Comparison of ENCODE assay signal across 17 mouse cellular contexts in the genomic region with DNA sequence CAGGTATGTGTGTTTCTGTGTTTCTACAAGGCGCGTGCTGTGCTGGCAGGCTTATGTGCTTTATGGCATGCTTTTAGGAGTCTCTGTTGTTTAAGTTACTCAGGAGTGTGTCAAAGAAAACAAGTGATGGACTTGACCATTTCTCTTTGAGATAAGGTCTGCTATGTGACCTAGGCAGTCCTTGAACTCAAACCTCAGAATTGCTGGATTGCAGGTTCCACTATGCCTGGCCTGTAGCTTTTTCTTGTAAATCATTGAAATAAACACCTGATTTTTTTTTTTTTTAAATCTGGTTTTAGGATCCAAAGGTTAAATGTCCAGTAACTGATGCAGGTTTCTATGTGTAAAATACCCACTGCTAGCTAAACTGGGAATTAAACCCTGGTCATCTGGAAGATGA. TPM values are rescaled to one million over a fixed set of nuclear protein-coding genes. Genes with fewer than 3 reads are reported as not detected.
"Had no signal": no experiment of that assay in that cellular context is flagged by ENCODE, and none has a peak within 500 bp of the region (broad histone marks: within the 10 kb centered on the region; RNA-seq: fewer than 3 reads in every experiment).

No protein-coding gene starts in this region.

- H3K4me1 ChIP-seq: stomach, embryonic 15.5 days had no signal

- H3K27ac ChIP-seq: neural tube, embryonic 13.5 days; neural tube, embryonic 15.5 days; stomach, embryonic 15.5 days; stomach, postnatal 0 days had no signal

- H3K9ac ChIP-seq: neural tube, embryonic 13.5 days; neural tube, embryonic 15.5 days; stomach, embryonic 15.5 days had no signal

- H3K4me3 ChIP-seq: neural tube, embryonic 13.5 days; neural tube, embryonic 15.5 days; stomach, embryonic 15.5 days had no signal

- H3K9me3 ChIP-seq: neural tube, embryonic 13.5 days; neural tube, embryonic 15.5 days; stomach, embryonic 15.5 days had no signal

- H3K4me2 ChIP-seq: neural tube, embryonic 13.5 days; neural tube, embryonic 15.5 days; stomach, embryonic 15.5 days had no signal

- H3K27me3 ChIP-seq: neural tube, embryonic 13.5 days; neural tube, embryonic 15.5 days; stomach, embryonic 15.5 days had no signal

- DNase-seq: retina, postnatal 1 day; right cerebral cortex, adult 18-20 months; right cerebral cortex, postnatal 14 days; right cerebral cortex, postnatal 25 days; right cerebral cortex, postnatal 4 days; spleen, adult 18-20 months; thymus, adult 18-20 months; thymus, adult 2 months; thymus, postnatal 14 days; thymus, postnatal 25 days; thymus, postnatal 36 days; thymus, postnatal 4 days had no signal

RNA-seq across cellular contexts. Expression of gene Slc45a3, which starts 43.7 kb away (rescaled TPM):
- total RNA-seq: neutrophil, adult 5-6 weeks had no signal
